Mouse (Mus musculus) ovary, postnatal 36 days (tissue): ENCODE measurements around the gene Glyctk.
"Not testable (repeated sequence)": the region's sequence is repeated elsewhere in the genome, so short reads cannot be mapped to it uniquely, and the experiment has no call there.

Source experiments
- DNase-seq: peaks from one replicate; pipeline ENCODE4 v3.0.0; 2022; ENCODE audit warnings: low spot score, mixed read lengths

Gene Glyctk

GRCm38 (mm10) chr9:106176769-106177168 lies 18.8 kb upstream of the Glyctk start:
- no peak for DNase-seq

DNA sequence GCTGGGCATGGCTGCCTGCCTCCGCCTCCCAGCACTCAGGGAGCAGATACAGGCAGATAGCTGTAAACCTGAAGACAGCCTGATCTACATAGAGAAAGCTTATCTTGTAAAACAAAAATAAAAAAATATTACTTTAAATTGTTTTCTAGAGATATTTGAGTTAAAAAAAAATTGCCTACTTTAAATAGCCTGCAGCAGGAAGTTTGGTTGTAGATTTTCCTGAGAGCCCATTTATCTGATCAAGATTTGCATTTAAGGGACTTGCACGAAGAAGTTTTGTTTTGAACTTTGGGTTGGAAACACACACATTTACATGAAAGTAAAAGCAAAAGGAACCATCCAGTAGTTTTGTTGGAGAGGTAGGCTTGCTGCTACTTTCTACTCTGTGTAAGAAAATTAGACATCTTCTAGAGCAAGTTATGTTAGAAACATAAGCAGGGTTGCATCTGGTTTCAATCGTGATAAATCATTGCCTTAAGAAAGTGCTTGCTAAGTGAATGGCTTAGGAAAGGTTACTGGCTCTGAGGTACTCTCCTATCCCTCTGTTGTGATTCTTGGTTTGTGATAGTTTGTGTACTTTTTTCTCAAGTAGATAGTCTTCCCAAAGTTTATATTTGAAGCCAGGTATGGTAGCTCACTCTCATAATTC lies 17.7 kb upstream of the Glyctk start:
- no peak for DNase-seq

- DNase-seq = no peak
Measured at GRCm38 (mm10) chr9:106173363-106173762, 15.4 kb upstream of the Glyctk start.

- no peak for DNase-seq
Measured at GRCm38 (mm10) chr9:106172527-106172926, 14.6 kb upstream of the Glyctk start.

- DNase-seq = peak; percentile 71
Measured at GRCm38 (mm10) chr9:106171346-106172158, 13.6 kb upstream of the Glyctk start.

DNA sequence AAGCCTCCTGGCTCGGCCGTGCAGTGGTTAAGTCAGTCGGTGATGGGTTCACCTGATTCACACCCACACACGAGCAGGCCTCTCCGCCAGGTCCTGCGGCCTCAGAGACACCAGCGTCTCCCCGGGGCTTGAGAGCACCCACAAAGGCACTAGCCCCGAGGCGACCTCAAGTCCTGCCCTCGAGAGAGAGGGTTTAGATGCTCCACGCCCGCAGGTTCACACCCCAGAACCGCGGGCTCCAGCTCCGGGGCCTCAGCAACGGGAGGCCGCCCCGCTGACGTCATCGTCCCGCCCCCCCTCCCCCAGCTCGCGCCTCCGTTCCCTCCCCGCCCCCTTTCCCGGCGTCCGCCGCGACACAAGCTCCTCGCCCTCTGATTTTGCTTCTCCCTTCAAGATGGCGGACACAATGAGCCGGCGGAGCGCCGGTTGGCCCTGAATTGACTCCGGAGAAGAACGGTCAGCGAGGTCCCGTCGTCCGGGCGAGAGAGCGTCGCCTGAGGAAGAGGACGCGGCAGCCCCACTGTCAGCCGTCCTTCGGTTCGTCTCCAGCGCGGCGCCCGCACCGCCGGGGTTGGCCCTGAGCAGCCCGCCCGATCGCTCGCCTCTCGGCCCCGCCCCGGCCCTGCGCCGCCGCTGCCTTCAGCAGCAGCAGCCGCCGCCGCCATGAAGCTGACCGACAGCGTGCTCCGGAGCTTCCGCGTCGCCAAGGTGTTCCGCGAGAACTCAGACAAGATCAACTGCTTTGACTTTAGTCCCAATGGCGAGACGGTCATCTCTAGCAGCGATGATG lies 12.8 kb upstream of the Glyctk start, which contains the start of gene Wdr82:
Wdr82 (plus strand) TSS at position 373 of the 790 bp plus-strand sequence.
- peak; percentile 90 for DNase-seq

- no peak for DNase-seq
Measured at GRCm38 (mm10) chr9:106169917-106170316, 12.0 kb upstream of the Glyctk start.

- not testable (repeated sequence) for DNase-seq
Measured at GRCm38 (mm10) chr9:106169006-106169405, 11.1 kb upstream of the Glyctk start.

DNA sequence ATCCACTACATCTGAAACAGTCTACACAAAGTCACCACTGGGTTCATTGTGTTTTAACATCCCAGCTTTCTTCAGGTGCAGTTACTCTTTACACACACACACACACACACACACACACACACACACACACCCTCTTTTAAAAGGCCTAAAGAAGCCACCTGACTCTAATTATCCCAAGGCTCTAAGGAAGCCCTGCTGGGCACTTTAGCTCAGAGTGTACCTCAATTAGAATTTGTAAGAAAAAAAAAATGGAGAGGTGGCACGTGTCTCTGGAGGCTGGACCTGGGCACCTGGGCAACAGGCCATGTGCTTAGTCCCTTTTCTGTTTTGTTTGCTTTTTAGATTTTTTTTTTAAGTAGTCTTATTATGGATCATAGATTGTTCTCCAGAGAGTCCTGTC lies 9.8 kb upstream of the Glyctk start:
- DNase-seq = no peak

- DNase-seq = no peak
Measured at GRCm38 (mm10) chr9:106167241-106167640, 9.3 kb upstream of the Glyctk start.

- DNase-seq = no peak
Measured at GRCm38 (mm10) chr9:106166709-106167108, 8.8 kb upstream of the Glyctk start.

DNA sequence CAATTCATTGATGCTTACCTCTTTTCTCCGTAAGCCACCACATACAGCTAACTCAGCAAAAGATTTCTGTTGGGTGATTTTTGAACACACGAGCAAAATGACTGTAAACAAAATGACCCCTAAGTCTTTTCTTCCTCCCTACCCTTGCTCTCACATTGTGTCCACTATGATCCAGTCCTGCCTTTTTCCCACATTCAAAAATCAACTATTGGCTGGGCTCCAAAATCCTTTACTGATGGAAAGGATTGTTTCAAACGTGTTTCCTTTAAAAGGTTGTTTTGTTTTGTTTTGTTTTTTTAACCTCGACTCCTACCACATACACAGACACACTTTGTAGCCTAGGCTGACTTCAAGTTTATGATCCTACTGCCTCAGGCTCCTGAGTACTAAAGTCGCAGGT lies 2.5 kb upstream of the Glyctk start:
- no peak for DNase-seq

DNA sequence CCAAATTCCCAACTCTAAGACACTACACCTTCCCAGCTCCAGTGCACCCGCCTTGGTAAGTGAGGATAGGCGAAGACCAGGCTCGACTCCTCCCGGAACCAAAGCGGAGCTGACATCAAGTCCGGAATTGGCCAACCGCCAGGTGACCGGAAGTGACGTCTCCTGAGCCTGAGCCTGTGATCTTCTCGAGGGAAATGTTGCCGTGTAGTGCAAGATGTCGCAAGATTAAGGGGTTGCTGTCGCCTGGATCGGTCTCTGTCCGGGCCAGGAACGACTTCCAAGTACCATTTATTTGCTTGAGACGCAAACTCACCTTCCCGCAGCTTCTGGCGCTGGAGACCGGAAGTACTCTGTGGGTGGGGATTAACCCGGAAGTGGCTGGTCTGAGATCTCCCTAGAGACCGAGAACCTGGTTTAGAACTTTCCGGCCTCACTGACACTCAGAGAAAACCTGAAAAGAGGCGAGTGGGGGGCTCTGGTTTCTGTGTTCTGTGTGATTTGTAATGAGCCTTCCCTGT lies 1.9 kb upstream of the Glyctk start:
- peak; percentile 93 for DNase-seq

DNA sequence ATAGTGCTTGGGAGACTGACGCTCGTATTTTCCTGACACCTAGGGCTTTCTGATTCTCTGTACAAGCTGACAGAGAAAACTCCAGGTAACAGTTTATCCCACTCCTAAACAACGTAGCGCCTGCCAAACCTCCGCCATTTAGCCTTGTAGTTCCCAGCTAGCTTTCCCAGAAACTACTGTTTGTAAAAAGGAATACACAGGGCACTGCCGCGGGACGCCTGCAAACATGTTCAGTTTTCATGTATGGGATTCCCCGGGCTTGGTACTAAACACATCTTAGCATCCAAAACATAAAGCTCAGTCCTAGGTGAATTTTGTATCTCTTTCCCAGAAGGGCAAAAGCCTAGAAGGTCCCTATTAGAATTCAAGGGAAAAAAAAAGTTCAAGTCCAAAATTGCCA lies 1.3 kb upstream of the Glyctk start:
- DNase-seq = no peak

DNA sequence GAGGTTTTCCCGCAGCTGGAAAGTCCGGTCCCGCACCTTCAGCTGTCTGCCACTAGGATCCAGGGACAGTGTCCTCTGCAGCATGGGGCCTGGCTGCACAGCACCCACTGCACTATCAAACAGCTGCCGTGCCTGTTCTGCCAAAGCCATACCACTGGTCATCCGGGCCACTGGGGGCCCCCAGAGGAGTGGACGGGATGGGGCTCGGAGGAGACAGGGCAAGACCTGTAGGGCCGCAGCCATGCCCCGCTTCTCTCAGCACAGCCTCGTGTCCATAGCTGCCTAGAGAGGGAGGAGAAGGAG lies 364 bp downstream of the Glyctk start:
- no peak for DNase-seq

GRCm38 (mm10) chr9:106156921-106157622 lies 866 bp downstream of the Glyctk start:
- DNase-seq = no peak

DNA sequence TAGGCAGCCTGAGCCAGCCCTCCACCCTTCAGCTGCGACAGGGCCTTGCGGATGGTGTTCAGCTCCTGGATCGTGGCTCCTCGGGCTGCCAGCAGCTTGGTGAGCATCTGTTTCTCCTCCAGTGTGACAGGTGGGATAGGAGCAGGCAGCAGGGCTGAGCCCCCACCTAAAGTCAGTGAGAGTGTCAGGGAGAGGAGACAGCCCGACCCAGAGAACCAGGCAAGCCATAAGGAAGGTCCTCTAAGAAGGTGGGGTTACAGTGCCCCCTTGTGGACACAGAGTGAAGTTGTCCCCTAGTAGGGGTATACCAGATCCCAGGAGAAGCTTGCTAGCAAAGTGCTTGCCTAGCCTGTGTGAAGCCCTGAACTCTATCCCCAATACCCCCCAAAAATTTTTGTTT lies 1.5 kb downstream of the Glyctk start:
- no peak for DNase-seq

GRCm38 (mm10) chr9:106154106-106154505 lies 3.8 kb downstream of the Glyctk start:
- DNase-seq = no peak

- no peak for DNase-seq
Measured at GRCm38 (mm10) chr9:106149399-106149754, 8.6 kb downstream of the Glyctk start.

DNA sequence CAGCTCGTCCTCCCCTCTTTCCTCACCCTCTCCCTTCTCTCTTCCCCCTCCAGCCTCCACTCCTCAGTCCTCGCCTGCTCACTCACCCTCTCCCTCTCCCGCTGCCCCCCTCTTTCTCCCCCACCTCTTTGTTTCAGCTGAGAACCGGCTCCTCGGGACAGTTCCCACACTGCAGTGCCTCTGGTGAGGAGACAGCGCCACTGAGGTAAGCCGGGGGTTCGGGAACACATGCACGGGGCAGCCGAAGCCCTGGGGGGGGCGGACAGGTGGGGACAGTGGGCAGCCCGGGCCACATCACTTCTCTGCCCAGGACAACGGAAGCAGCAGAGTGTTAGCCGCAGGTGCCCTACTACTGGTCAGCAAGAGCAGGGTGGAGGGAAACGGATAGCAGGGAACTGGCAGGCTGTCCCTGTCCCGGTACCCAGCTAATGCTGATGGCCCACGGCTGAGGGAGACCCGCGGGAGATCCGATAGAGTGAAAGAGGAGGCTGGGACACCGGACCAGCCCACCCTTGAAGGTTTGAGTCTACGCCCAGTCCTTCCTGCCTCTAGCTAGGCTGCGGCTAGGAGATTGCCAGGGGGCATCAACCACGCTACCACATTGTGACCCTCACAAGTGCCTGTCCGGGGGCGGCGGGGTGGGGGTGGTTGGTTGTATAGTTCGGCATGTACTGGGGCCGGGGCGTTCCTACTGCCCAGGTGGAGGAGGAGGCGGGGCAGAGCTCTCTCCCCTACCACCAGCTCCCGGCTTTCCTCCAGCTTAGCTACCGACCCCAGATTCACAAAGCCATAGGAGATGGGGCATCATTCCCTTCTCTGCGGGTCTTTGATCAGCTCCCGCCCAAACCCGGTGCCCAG lies 9.2 kb downstream of the Glyctk start:
- DNase-seq = no peak

DNA sequence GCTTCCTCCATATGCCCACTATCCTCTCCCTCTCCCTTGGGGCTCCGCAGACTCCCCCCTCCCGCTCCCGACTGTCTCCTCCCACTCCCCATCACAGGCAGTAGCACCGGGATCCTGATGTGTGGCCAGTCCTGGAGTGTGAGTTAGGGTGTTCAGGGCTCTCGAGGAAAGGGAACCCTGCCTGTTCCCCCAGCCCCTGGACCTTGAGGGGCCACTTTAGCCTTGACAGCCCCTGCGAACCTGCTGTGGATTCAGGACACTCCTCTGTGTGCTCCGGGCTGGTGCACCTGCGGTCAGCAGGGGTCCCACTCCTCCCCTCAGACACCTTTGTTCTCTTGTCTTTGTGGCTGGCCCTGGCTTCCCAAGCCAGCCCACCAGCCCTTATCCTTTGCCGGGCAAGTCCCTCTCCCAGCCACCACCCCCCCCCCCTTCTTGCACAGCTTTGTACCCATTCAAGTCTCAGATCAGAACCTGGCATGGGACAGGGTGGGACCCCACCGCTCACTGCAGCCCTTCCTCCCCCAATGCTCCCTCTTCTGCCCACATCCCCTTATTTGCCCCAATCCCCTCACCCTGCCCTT lies 10.0 kb downstream of the Glyctk start:
- DNase-seq = no peak
